Mouse (Mus musculus): ENCODE results near the gene Kcnn4. TPM values are rescaled to one million over a fixed set of nuclear protein-coding genes. Genes with fewer than 3 reads are reported as not detected.

The Kcnn4 gene
- polyA plus RNA-seq, 1 experiment = 429 TPM

GRCm38 (mm10) chr7:24365258-24366014 is 4.6 kb upstream of the Kcnn4 start:
- Histone ChIP-seq H3K4me1 (replicated peaks; ENCODE audit: control insufficient read depth, insufficient read depth, low read length) (peaks cover 34% of the 10 kb centered on the region), H3K27me3 (ENCODE audit: control insufficient read depth, insufficient read depth, low read length) (no peaks in the 10 kb centered on the region), H3K36me3 (ENCODE audit: control insufficient read depth, insufficient read depth, low read length) (no peaks in the 10 kb centered on the region), H3K27ac (ENCODE audit: control insufficient read depth, insufficient read depth, low read length) (no peak overlapping the region), H3K4me3 (ENCODE audit: control insufficient read depth, insufficient read depth, low read length) (no peak overlapping the region)
- no peak for DNase-seq
- TF ChIP-seq CTCF (IDR thresholded peaks at IDR 0.05; ENCODE audit: borderline replicate concordance, control insufficient read depth, extremely low read depth, insufficient read depth, low read length, poor library complexity) = no peak
- TF ChIP-seq POLR2A (IDR thresholded peaks at IDR 0.05; ENCODE audit: control insufficient read depth, extremely low read depth, insufficient read depth, low read length, poor library complexity) = no peak
- WGBS = 76% methylated on average over 5 of the region's 5 CpGs

- H3K4me1 ChIP-seq (replicated peaks; ENCODE audit: control insufficient read depth, insufficient read depth, low read length) = peaks cover 34% of the 10 kb centered on the region
- H3K27me3 ChIP-seq (ENCODE audit: control insufficient read depth, insufficient read depth, low read length) = no peaks in the 10 kb centered on the region
- no peak overlapping the region for H3K27ac ChIP-seq (ENCODE audit: control insufficient read depth, insufficient read depth, low read length)
- H3K36me3 ChIP-seq (ENCODE audit: control insufficient read depth, insufficient read depth, low read length) = no peaks in the 10 kb centered on the region
- H3K4me3 ChIP-seq (ENCODE audit: control insufficient read depth, insufficient read depth, low read length) = no peak overlapping the region
- WGBS = 79% methylated on average over 15 of the region's 15 CpGs
- no peak for TF ChIP-seq POLR2A (IDR thresholded peaks at IDR 0.05; ENCODE audit: control insufficient read depth, extremely low read depth, insufficient read depth, low read length, poor library complexity)
- TF ChIP-seq CTCF (IDR thresholded peaks at IDR 0.05; ENCODE audit: borderline replicate concordance, control insufficient read depth, extremely low read depth, insufficient read depth, low read length, poor library complexity) = no peak
- no peak for DNase-seq
These were observed 3.1 kb upstream of the Kcnn4 start for GRCm38 (mm10) chr7:24366716-24367632.

GRCm38 (mm10) chr7:24368226-24368625 is 1.8 kb upstream of the Kcnn4 start:
- WGBS = 58% methylated on average over 4 of the region's 4 CpGs
- no peak overlapping the region for H3K27ac ChIP-seq (ENCODE audit: control insufficient read depth, insufficient read depth, low read length)
- TF ChIP-seq POLR2A (IDR thresholded peaks at IDR 0.05; ENCODE audit: control insufficient read depth, extremely low read depth, insufficient read depth, low read length, poor library complexity) (no peak), CTCF (IDR thresholded peaks at IDR 0.05; ENCODE audit: borderline replicate concordance, control insufficient read depth, extremely low read depth, insufficient read depth, low read length, poor library complexity) (no peak)
- peaks cover 44% of the 10 kb centered on the region for H3K4me1 ChIP-seq (replicated peaks; ENCODE audit: control insufficient read depth, insufficient read depth, low read length)
- H3K4me3 ChIP-seq (ENCODE audit: control insufficient read depth, insufficient read depth, low read length) = no peak overlapping the region
- no peaks in the 10 kb centered on the region for H3K36me3 ChIP-seq (ENCODE audit: control insufficient read depth, insufficient read depth, low read length)
- no peak for DNase-seq
- H3K27me3 ChIP-seq (ENCODE audit: control insufficient read depth, insufficient read depth, low read length) = no peaks in the 10 kb centered on the region

- DNase-seq = no peak
- Histone ChIP-seq H3K4me1 (replicated peaks; ENCODE audit: control insufficient read depth, insufficient read depth, low read length) (peaks cover 48% of the 10 kb centered on the region), H3K36me3 (ENCODE audit: control insufficient read depth, insufficient read depth, low read length) (no peaks in the 10 kb centered on the region), H3K4me3 (ENCODE audit: control insufficient read depth, insufficient read depth, low read length) (no peak overlapping the region), H3K27ac (ENCODE audit: control insufficient read depth, insufficient read depth, low read length) (peak overlapping the region; percentile 97), H3K27me3 (ENCODE audit: control insufficient read depth, insufficient read depth, low read length) (no peaks in the 10 kb centered on the region)
- no peak for TF ChIP-seq POLR2A (IDR thresholded peaks at IDR 0.05; ENCODE audit: control insufficient read depth, extremely low read depth, insufficient read depth, low read length, poor library complexity)
- TF ChIP-seq CTCF (IDR thresholded peaks at IDR 0.05; ENCODE audit: borderline replicate concordance, control insufficient read depth, extremely low read depth, insufficient read depth, low read length, poor library complexity) = no peak
- 63% methylated on average over 7 of the region's 7 CpGs for WGBS
These were observed 1.1 kb upstream of the Kcnn4 start for GRCm38 (mm10) chr7:24368946-24369345.

GRCm38 (mm10) chr7:24371012-24371808 is 1.1 kb downstream of the Kcnn4 start:
- peak; percentile 52 for DNase-seq
- H3K4me1 ChIP-seq (replicated peaks; ENCODE audit: control insufficient read depth, insufficient read depth, low read length) = peaks cover 46% of the 10 kb centered on the region
- peak overlapping the region; percentile 89 for H3K4me3 ChIP-seq (ENCODE audit: control insufficient read depth, insufficient read depth, low read length)
- TF ChIP-seq CTCF (IDR thresholded peaks at IDR 0.05; ENCODE audit: borderline replicate concordance, control insufficient read depth, extremely low read depth, insufficient read depth, low read length, poor library complexity) (no peak), POLR2A (IDR thresholded peaks at IDR 0.05; ENCODE audit: control insufficient read depth, extremely low read depth, insufficient read depth, low read length, poor library complexity) (no peak)
- 0 out of 2 replicates have a peak, but pooled peaks cover 4% of the 10 kb centered on the region for H3K36me3 ChIP-seq (ENCODE audit: control insufficient read depth, insufficient read depth, low read length)
- H3K27ac ChIP-seq (ENCODE audit: control insufficient read depth, insufficient read depth, low read length) = peak overlapping the region; percentile 97
- 7% methylated on average over 7 of the region's 7 CpGs for WGBS
- no peaks in the 10 kb centered on the region for H3K27me3 ChIP-seq (ENCODE audit: control insufficient read depth, insufficient read depth, low read length)

- H3K27ac ChIP-seq (ENCODE audit: control insufficient read depth, insufficient read depth, low read length) = peak overlapping the region; percentile 97
- peaks cover 4% of the 10 kb centered on the region; the same call in 1 of the 2 replicates for H3K36me3 ChIP-seq (ENCODE audit: control insufficient read depth, insufficient read depth, low read length)
- WGBS = 1% methylated on average over 3 of the region's 3 CpGs
- H3K4me1 ChIP-seq (replicated peaks; ENCODE audit: control insufficient read depth, insufficient read depth, low read length) = peaks cover 46% of the 10 kb centered on the region
- peak overlapping the region; percentile 89 for H3K4me3 ChIP-seq (ENCODE audit: control insufficient read depth, insufficient read depth, low read length)
- TF ChIP-seq CTCF (IDR thresholded peaks at IDR 0.05; ENCODE audit: borderline replicate concordance, control insufficient read depth, extremely low read depth, insufficient read depth, low read length, poor library complexity) = no peak
- TF ChIP-seq POLR2A (IDR thresholded peaks at IDR 0.05; ENCODE audit: control insufficient read depth, extremely low read depth, insufficient read depth, low read length, poor library complexity) = no peak
- DNase-seq = peak; percentile 36
- no peaks in the 10 kb centered on the region for H3K27me3 ChIP-seq (ENCODE audit: control insufficient read depth, insufficient read depth, low read length)
These were observed 1.7 kb downstream of the Kcnn4 start for GRCm38 (mm10) chr7:24371809-24372145.
